Mouse (Mus musculus): ENCODE measurements at regions not wholly inside any gene's neighbourhood (a gene's known extent, or its start where the extent isn't known, plus 50 kb on each side); places are given as distances from the start of the nearest gene placed in this dataset.

DNA sequence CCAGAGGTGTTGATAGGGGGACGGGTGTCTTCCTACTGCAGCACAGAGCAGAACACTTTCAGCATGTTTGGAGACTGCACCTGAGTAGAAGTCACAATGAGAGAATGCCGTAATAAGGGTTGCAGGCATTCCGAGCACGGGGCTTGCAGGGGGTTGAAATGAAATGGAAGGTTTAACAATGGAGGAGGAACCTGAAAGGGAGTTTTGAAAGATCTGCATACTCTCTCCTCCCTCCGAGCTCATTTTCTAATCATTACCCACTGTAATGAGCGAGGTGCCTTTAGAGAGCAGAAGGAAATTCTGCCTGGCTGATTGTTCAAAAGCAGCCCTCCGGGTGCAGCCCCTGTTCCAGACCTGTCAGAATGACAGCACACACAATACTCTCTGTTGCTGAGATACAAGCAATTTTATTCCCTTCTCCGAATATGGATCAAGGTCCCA is 430.8 kb downstream of the Nsun3 start:
- H3K4me1 ChIP-seq (ENCODE audit: control insufficient read depth in 2 of 2, insufficient read depth in 2 of 2, low read length in 2 of 2, poor library complexity in 1 of 2) = no peaks in the 10 kb centered on the region
- no peak for TF ChIP-seq CHD2 (IDR thresholded peaks at IDR 0.05; ENCODE audit: low read depth, low read length)
- TF ChIP-seq ZNF384 (IDR thresholded peaks at IDR 0.05; ENCODE audit: low read depth, low read length) = no peak
- no peak for TF ChIP-seq MAFK (IDR thresholded peaks at IDR 0.05; ENCODE audit: insufficient read depth, low read depth, low read length)
- no peak for TF ChIP-seq HCFC1 (IDR thresholded peaks at IDR 0.05; ENCODE audit: borderline replicate concordance, insufficient read depth, low read length)
- TF ChIP-seq ZC3H11A (IDR thresholded peaks at IDR 0.05; ENCODE audit: borderline replicate concordance, low read depth, low read length) = no peak
- in situ Hi-C loops (cut with MboI; ENCODE audit: low sequenced_read_pairs in 2 of 2, unreplicated experiment in 2 of 2) = no loop called here
- H3K27ac ChIP-seq (ENCODE audit: insufficient read depth, low read depth, low read length, poor library complexity, severe bottlenecking) = no peak overlapping the region
- no peaks in the 10 kb centered on the region for H3K9me3 ChIP-seq (ENCODE audit: control insufficient read depth, insufficient read depth, low read depth, low read length)
- no peak for DNase-seq (ENCODE audit: low read depth, low spot score)
- no peaks in the 10 kb centered on the region for H3K36me3 ChIP-seq (ENCODE audit: control insufficient read depth, insufficient read depth, low read length, poor library complexity, severe bottlenecking)
- H3K9ac ChIP-seq (ENCODE audit: insufficient read depth, low read depth, low read length, poor library complexity, severe bottlenecking) = no peak overlapping the region
- no peak overlapping the region for H3K4me3 ChIP-seq (ENCODE audit: insufficient read depth in 1 of 2, low read depth in 1 of 2, low read length in 2 of 2, poor library complexity in 1 of 2, severe bottlenecking in 1 of 2)

DNA sequence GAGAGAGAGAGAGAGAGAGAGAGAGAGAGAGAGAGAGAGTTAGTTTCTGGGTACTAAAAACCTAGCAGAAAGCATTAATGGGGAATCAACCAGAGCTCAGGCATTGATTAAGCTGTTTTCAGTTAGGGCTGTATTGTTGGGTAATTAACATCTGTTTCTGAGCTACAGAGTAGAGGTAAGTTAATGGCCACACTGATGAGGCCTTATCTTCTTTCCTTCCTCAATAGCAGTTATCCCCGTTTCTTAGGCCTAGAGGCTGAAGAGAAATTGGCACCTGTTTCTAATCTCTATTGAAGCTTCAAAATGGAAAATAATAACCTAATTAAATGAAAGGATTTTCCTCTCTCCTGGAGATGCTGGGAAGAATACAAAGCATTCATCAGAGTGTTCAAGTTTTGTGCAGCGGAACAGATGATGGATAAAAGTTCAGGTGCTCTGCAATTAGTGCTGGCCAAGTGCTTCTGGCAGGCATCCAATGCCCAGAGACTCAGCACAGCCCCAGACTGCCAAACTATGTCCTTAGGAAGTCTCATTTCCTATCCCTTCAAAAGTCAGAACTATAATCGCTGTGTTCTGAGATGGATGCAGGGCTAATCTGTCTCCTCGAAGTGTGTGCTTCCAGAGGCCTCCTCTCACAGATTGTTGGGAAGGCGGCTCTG is 459.1 kb downstream of the Nsun3 start:
- in situ Hi-C loops (cut with MboI; ENCODE audit: low sequenced_read_pairs in 2 of 2, unreplicated experiment in 2 of 2) = no loop called here
- Histone ChIP-seq H3K9ac (ENCODE audit: insufficient read depth, low read depth, low read length, poor library complexity, severe bottlenecking) (no peak overlapping the region), H3K4me3 (ENCODE audit: insufficient read depth in 1 of 2, low read depth in 1 of 2, low read length in 2 of 2, poor library complexity in 1 of 2, severe bottlenecking in 1 of 2) (no peak overlapping the region), H3K27ac (ENCODE audit: insufficient read depth, low read depth, low read length, poor library complexity, severe bottlenecking) (no peak overlapping the region), H3K36me3 (ENCODE audit: control insufficient read depth, insufficient read depth, low read length, poor library complexity, severe bottlenecking) (no peaks in the 10 kb centered on the region), H3K9me3 (ENCODE audit: control insufficient read depth, insufficient read depth, low read depth, low read length) (no peaks in the 10 kb centered on the region), H3K4me1 (ENCODE audit: control insufficient read depth in 2 of 2, insufficient read depth in 2 of 2, low read length in 2 of 2, poor library complexity in 1 of 2) (no peaks in the 10 kb centered on the region)
- TF ChIP-seq HCFC1 (IDR thresholded peaks at IDR 0.05; ENCODE audit: borderline replicate concordance, insufficient read depth, low read length) = no peak
- TF ChIP-seq ZNF384 (IDR thresholded peaks at IDR 0.05; ENCODE audit: low read depth, low read length) = no peak
- TF ChIP-seq MAFK (IDR thresholded peaks at IDR 0.05; ENCODE audit: insufficient read depth, low read depth, low read length) = no peak
- no peak for TF ChIP-seq ZC3H11A (IDR thresholded peaks at IDR 0.05; ENCODE audit: borderline replicate concordance, low read depth, low read length)
- TF ChIP-seq CHD2 (IDR thresholded peaks at IDR 0.05; ENCODE audit: low read depth, low read length) = no peak
- DNase-seq (ENCODE audit: low read depth, low spot score) = no peak

DNA sequence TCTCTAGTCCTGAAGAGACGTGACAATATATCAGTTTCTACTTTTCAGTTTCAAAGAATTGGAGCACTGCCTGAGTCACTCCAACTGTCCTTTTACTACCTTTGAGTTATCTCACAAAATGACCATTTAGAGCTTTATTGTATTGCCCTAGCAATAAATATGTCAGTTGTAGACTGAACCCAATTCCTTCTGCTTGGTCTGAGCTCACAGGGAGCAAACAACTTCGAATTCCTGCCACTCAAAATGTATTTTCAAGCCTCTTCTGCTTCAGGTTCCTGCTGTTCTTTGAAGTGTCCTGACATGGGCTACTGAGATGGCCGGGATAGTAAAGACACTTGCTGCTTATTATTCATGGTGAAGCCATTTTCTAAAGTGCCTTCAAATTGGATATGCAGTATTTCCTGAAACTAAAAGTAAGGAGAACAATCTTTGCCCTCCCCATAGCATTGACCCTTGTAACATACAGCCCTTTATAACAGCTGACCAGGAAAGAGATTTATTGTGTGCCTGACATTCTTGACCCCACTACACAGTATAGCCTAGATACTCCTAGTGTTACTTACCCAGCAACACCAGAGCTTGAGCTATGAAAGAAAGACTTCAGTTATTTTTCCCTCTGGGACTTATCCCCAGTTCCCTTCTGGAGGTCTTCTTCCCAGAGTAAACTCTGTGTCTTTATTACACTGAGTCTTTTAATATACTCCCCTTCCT is 460.9 kb downstream of the Nsun3 start:
- Histone ChIP-seq H3K36me3 (ENCODE audit: control insufficient read depth, insufficient read depth, low read length, poor library complexity, severe bottlenecking) (no peaks in the 10 kb centered on the region), H3K27ac (ENCODE audit: insufficient read depth, low read depth, low read length, poor library complexity, severe bottlenecking) (no peak overlapping the region), H3K9me3 (ENCODE audit: control insufficient read depth, insufficient read depth, low read depth, low read length) (no peaks in the 10 kb centered on the region), H3K4me1 (ENCODE audit: control insufficient read depth in 2 of 2, insufficient read depth in 2 of 2, low read length in 2 of 2, poor library complexity in 1 of 2) (no peaks in the 10 kb centered on the region), H3K4me3 (ENCODE audit: insufficient read depth in 1 of 2, low read depth in 1 of 2, low read length in 2 of 2, poor library complexity in 1 of 2, severe bottlenecking in 1 of 2) (no peak overlapping the region), H3K9ac (ENCODE audit: insufficient read depth, low read depth, low read length, poor library complexity, severe bottlenecking) (no peak overlapping the region)
- no peak for DNase-seq (ENCODE audit: low read depth, low spot score)
- TF ChIP-seq ZC3H11A (IDR thresholded peaks at IDR 0.05; ENCODE audit: borderline replicate concordance, low read depth, low read length) (no peak), ZNF384 (IDR thresholded peaks at IDR 0.05; ENCODE audit: low read depth, low read length) (no peak), MAFK (IDR thresholded peaks at IDR 0.05; ENCODE audit: insufficient read depth, low read depth, low read length) (no peak), HCFC1 (IDR thresholded peaks at IDR 0.05; ENCODE audit: borderline replicate concordance, insufficient read depth, low read length) (no peak), CHD2 (IDR thresholded peaks at IDR 0.05; ENCODE audit: low read depth, low read length) (no peak)
- in situ Hi-C loops (cut with MboI; ENCODE audit: low sequenced_read_pairs in 2 of 2, unreplicated experiment in 2 of 2) = no loop called here

DNA sequence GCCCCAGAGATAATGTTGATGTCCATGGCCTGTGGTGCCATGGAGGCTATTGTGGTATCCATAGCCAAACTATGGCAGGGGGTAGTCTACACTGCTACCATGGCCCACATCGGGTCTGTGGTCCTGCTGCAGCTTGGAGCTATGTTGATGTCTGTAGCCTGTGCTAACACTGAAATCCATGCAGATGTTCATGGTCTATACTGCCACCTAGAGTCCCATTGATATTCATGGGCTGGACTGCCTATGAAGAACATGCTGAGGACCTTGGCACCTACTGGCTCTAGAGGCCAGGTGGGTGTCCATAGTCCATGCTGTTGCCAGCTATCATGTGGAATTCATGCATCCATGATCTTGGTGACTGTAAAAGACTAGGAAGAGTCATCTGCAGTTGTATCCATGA is 463.8 kb downstream of the Nsun3 start:
- Histone ChIP-seq H3K9ac (ENCODE audit: insufficient read depth, low read depth, low read length, poor library complexity, severe bottlenecking) (no peak overlapping the region), H3K4me1 (ENCODE audit: control insufficient read depth in 2 of 2, insufficient read depth in 2 of 2, low read length in 2 of 2, poor library complexity in 1 of 2) (no peaks in the 10 kb centered on the region), H3K27ac (ENCODE audit: insufficient read depth, low read depth, low read length, poor library complexity, severe bottlenecking) (no peak overlapping the region), H3K9me3 (ENCODE audit: control insufficient read depth, insufficient read depth, low read depth, low read length) (no peaks in the 10 kb centered on the region), H3K36me3 (ENCODE audit: control insufficient read depth, insufficient read depth, low read length, poor library complexity, severe bottlenecking) (no peaks in the 10 kb centered on the region), H3K4me3 (ENCODE audit: insufficient read depth in 1 of 2, low read depth in 1 of 2, low read length in 2 of 2, poor library complexity in 1 of 2, severe bottlenecking in 1 of 2) (no peak overlapping the region)
- no peak for DNase-seq (ENCODE audit: low read depth, low spot score)
- in situ Hi-C loops (cut with MboI; ENCODE audit: low sequenced_read_pairs in 2 of 2, unreplicated experiment in 2 of 2) = no loop called here
- no peak for TF ChIP-seq ZNF384 (IDR thresholded peaks at IDR 0.05; ENCODE audit: low read depth, low read length)
- no peak for TF ChIP-seq CHD2 (IDR thresholded peaks at IDR 0.05; ENCODE audit: low read depth, low read length)
- TF ChIP-seq ZC3H11A (IDR thresholded peaks at IDR 0.05; ENCODE audit: borderline replicate concordance, low read depth, low read length) = no peak
- no peak for TF ChIP-seq HCFC1 (IDR thresholded peaks at IDR 0.05; ENCODE audit: borderline replicate concordance, insufficient read depth, low read length)
- TF ChIP-seq MAFK (IDR thresholded peaks at IDR 0.05; ENCODE audit: insufficient read depth, low read depth, low read length) = no peak

Data from ES-E14 (cell line).